Mouse (Mus musculus): Measurements from ENCODE around the gene Snn. TPM values are rescaled to one million over a fixed set of nuclear protein-coding genes. Genes with fewer than 3 reads are reported as not detected.

Gene Snn
- polyA plus RNA-seq, 1 experiment from 2014 or later, result 40.3 TPM

DNA sequence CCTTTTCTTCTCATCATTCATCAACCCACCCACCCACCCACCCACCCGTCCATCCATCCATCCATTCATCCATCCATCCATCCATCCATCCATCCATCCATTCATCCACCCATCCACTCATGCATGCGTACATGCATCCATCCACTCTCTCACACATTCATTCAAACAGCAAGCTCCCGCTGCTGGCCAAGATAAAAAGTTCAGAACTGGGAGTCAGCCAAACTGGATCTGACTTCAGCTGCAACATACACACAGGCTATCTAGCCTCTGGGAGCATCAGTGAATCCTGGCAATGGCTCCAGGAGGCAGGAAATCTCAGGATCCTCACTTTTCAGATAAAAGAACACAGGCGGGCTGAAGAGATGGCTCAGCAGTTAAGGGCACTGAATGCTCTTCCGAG is 37.1 kb upstream of the Snn start:
- no peak overlapping the region for H3K9ac ChIP-seq (replicated peaks)
- H3K9me3 ChIP-seq, result no peaks in the 10 kb centered on the region
- no peak overlapping the region for H3K27ac ChIP-seq
- no peak overlapping the region for H3K4me3 ChIP-seq (replicated peaks)
- ATAC-seq (ENCODE audit: insufficient number of reproducible peaks, insufficient read depth, low FRiP score, low TSS enrichment, low read depth), result no peak
- no peaks in the 10 kb centered on the region for H3K36me3 ChIP-seq
- H3K4me1 ChIP-seq (replicated peaks), result no peaks in the 10 kb centered on the region
- H3K4me2 ChIP-seq, result no peak overlapping the region
- WGBS, result 85% methylated on average over 5 of the region's 5 CpGs
- 0 out of 2 replicates have a peak, but pooled peaks cover 2% of the 10 kb centered on the region for H3K27me3 ChIP-seq

GRCm38 (mm10) chr16:11024841-11025240 is 35.9 kb upstream of the Snn start:
- Histone ChIP-seq H3K36me3 (no peaks in the 10 kb centered on the region), H3K4me3 (replicated peaks) (no peak overlapping the region), H3K27me3 (0 out of 2 replicates have a peak, but pooled peaks cover 2% of the 10 kb centered on the region), H3K4me2 (no peak overlapping the region), H3K4me1 (replicated peaks) (no peaks in the 10 kb centered on the region), H3K9me3 (no peaks in the 10 kb centered on the region), H3K9ac (replicated peaks) (no peak overlapping the region), H3K27ac (no peak overlapping the region)
- 87% methylated on average over 3 of the region's 3 CpGs for WGBS
- no peak for ATAC-seq (ENCODE audit: insufficient number of reproducible peaks, insufficient read depth, low FRiP score, low TSS enrichment, low read depth)

GRCm38 (mm10) chr16:11028206-11028605 is 32.5 kb upstream of the Snn start:
- Histone ChIP-seq H3K9me3 (no peaks in the 10 kb centered on the region), H3K36me3 (no peaks in the 10 kb centered on the region), H3K4me3 (replicated peaks) (no peak overlapping the region), H3K27me3 (no peaks in the 10 kb centered on the region), H3K27ac (no peak overlapping the region), H3K9ac (replicated peaks) (no peak overlapping the region), H3K4me2 (no peak overlapping the region), H3K4me1 (replicated peaks) (no peaks in the 10 kb centered on the region)
- WGBS, result 82% methylated on average over 7 of the region's 7 CpGs
- no peak for ATAC-seq (ENCODE audit: insufficient number of reproducible peaks, insufficient read depth, low FRiP score, low TSS enrichment, low read depth)

DNA sequence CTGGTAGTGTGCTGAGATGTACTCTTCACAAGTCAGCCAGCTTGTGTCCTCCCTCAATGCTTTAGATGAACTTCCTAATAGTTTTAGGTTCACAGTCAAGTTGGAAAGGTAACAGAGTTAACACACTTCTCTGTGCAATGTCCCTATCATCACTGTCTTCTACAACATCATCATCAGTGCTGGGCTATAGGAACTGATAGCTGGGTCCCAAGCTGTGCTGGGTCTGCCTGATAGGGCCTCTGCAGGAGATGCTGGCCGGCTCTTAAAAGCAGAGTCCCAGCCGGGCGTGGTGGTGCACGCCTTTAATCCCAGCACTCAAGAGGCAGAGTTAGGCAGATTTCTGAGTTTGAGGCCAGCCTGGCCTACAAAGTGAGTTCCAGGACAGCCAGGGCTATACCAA is 29.9 kb upstream of the Snn start:
- no peak overlapping the region for H3K27ac ChIP-seq
- H3K4me2 ChIP-seq, result no peak overlapping the region
- H3K36me3 ChIP-seq, result no peaks in the 10 kb centered on the region
- no peak for ATAC-seq (ENCODE audit: insufficient number of reproducible peaks, insufficient read depth, low FRiP score, low TSS enrichment, low read depth)
- 0 out of 2 replicates have a peak, but pooled peaks cover 5% of the 10 kb centered on the region for H3K4me1 ChIP-seq (replicated peaks)
- 81% methylated on average over 4 of the region's 4 CpGs for WGBS
- H3K27me3 ChIP-seq, result no peaks in the 10 kb centered on the region
- H3K4me3 ChIP-seq (replicated peaks), result no peak overlapping the region
- H3K9ac ChIP-seq (replicated peaks), result no peak overlapping the region
- no peaks in the 10 kb centered on the region for H3K9me3 ChIP-seq

DNA sequence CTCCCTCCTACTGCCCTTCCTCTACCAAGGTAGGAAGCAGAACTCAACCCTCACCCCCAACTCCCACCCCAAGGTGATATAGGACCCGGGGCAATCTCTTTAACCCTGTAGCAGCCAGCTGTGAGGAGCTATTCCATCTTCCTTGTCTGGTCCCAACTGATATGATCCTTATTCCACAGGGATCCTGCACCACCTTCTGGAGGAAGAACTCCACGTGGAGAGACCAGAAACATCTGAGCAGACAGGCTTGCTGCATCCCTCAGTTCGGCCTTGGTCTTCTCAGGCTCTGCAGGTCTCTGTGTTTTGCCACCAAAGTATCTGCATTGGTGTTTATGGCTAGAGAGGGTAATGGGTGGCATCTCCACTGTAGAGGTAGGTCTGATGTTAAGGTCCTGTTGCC is 29.4 kb upstream of the Snn start:
- Histone ChIP-seq H3K36me3 (no peaks in the 10 kb centered on the region), H3K9ac (replicated peaks) (no peak overlapping the region), H3K4me1 (replicated peaks) (0 out of 2 replicates have a peak, but pooled peaks cover 5% of the 10 kb centered on the region), H3K4me3 (replicated peaks) (no peak overlapping the region), H3K27ac (no peak overlapping the region), H3K27me3 (no peaks in the 10 kb centered on the region), H3K4me2 (no peak overlapping the region), H3K9me3 (no peaks in the 10 kb centered on the region)
- WGBS, result 57% methylated on average over 3 of the region's 3 CpGs
- ATAC-seq (ENCODE audit: insufficient number of reproducible peaks, insufficient read depth, low FRiP score, low TSS enrichment, low read depth), result no peak

GRCm38 (mm10) chr16:11034193-11034803 is 26.4 kb upstream of the Snn start:
- Histone ChIP-seq H3K4me2 (no peak overlapping the region), H3K36me3 (no peaks in the 10 kb centered on the region), H3K4me1 (replicated peaks) (0 out of 2 replicates have a peak, but pooled peaks cover 5% of the 10 kb centered on the region), H3K27me3 (peaks cover 4% of the 10 kb centered on the region; the same call in 1 of the 2 replicates), H3K4me3 (replicated peaks) (no peak overlapping the region), H3K9ac (replicated peaks) (no peak overlapping the region), H3K27ac (no peak overlapping the region), H3K9me3 (no peaks in the 10 kb centered on the region)
- ATAC-seq (ENCODE audit: insufficient number of reproducible peaks, insufficient read depth, low FRiP score, low TSS enrichment, low read depth), result 0 out of 2 replicates have a peak, but pooled peaks have one; percentile 57
- WGBS, result under 1% methylated on average over 4 of the region's 4 CpGs

GRCm38 (mm10) chr16:11035273-11035672 is 25.5 kb upstream of the Snn start:
- H3K9ac ChIP-seq (replicated peaks), result no peak overlapping the region
- H3K4me2 ChIP-seq, result no peak overlapping the region
- H3K4me1 ChIP-seq (replicated peaks), result 0 out of 2 replicates have a peak, but pooled peaks cover 5% of the 10 kb centered on the region
- WGBS, result 87% methylated on average over 9 of the region's 9 CpGs
- H3K9me3 ChIP-seq, result no peaks in the 10 kb centered on the region
- H3K27me3 ChIP-seq, result peaks cover 4% of the 10 kb centered on the region; the same call in 1 of the 2 replicates
- ATAC-seq (ENCODE audit: insufficient number of reproducible peaks, insufficient read depth, low FRiP score, low TSS enrichment, low read depth), result no peak
- H3K36me3 ChIP-seq, result no peaks in the 10 kb centered on the region
- no peak overlapping the region for H3K4me3 ChIP-seq (replicated peaks)
- no peak overlapping the region for H3K27ac ChIP-seq

DNA sequence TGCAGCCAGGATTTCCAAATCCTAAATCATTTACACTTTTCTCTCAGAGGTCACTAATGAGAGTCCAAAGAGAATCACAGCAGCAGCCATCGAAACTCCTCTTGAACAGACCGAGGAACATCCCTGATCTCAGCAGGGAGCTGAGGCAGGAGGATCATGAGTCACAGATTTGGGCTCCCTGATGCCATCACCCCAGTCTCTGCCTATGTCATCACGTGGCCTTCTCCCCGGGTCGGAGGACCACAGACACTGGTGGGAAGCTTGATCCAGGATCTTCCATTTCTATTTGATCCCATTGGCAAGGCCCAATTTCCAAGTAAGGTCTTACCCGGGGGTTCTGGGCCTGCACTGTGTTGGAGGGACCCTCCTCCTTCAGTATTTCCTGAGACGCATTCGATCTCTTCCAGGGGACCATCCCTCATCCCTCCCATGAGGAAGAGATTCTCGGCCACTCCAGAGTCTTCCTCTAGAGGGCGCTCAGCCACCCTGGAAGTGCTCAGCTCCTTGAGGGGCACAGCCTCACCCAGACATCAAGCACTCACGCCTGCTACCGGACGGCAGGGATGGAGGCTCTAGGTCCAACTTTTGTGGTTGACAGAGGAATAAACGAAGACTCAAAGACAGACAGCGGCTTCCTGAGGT is 24.8 kb upstream of the Snn start:
- H3K27ac ChIP-seq, result no peak overlapping the region
- 0 out of 2 replicates have a peak, but pooled peaks cover 5% of the 10 kb centered on the region for H3K4me1 ChIP-seq (replicated peaks)
- peaks cover 4% of the 10 kb centered on the region; the same call in 1 of the 2 replicates for H3K27me3 ChIP-seq
- WGBS, result 24% methylated on average over 15 of the region's 15 CpGs
- H3K9ac ChIP-seq (replicated peaks), result no peak overlapping the region
- H3K4me2 ChIP-seq, result no peak overlapping the region
- no peaks in the 10 kb centered on the region for H3K36me3 ChIP-seq
- H3K9me3 ChIP-seq, result no peaks in the 10 kb centered on the region
- no peak for ATAC-seq (ENCODE audit: insufficient number of reproducible peaks, insufficient read depth, low FRiP score, low TSS enrichment, low read depth)
- H3K4me3 ChIP-seq (replicated peaks), result no peak overlapping the region

- Histone ChIP-seq H3K27me3 (peaks cover 4% of the 10 kb centered on the region; the same call in 1 of the 2 replicates), H3K9me3 (no peaks in the 10 kb centered on the region), H3K9ac (replicated peaks) (no peak overlapping the region), H3K4me3 (replicated peaks) (no peak overlapping the region), H3K27ac (no peak overlapping the region), H3K4me2 (no peak overlapping the region), H3K36me3 (no peaks in the 10 kb centered on the region), H3K4me1 (replicated peaks) (no peaks in the 10 kb centered on the region)
- WGBS, result 79% methylated on average over 2 of the region's 2 CpGs
- ATAC-seq (ENCODE audit: insufficient number of reproducible peaks, insufficient read depth, low FRiP score, low TSS enrichment, low read depth), result no peak
These were observed 20.1 kb upstream of the Snn start for GRCm38 (mm10) chr16:11040603-11041002.

- Histone ChIP-seq H3K27ac (no peak overlapping the region), H3K4me1 (replicated peaks) (no peaks in the 10 kb centered on the region), H3K9me3 (no peaks in the 10 kb centered on the region), H3K4me2 (no peak overlapping the region), H3K36me3 (no peaks in the 10 kb centered on the region), H3K9ac (replicated peaks) (no peak overlapping the region), H3K27me3 (no peaks in the 10 kb centered on the region), H3K4me3 (replicated peaks) (no peak overlapping the region)
- WGBS, result 79% methylated on average over 5 of the region's 5 CpGs
- no peak for ATAC-seq (ENCODE audit: insufficient number of reproducible peaks, insufficient read depth, low FRiP score, low TSS enrichment, low read depth)
These were observed 17.5 kb upstream of the Snn start for GRCm38 (mm10) chr16:11043239-11043638.

DNA sequence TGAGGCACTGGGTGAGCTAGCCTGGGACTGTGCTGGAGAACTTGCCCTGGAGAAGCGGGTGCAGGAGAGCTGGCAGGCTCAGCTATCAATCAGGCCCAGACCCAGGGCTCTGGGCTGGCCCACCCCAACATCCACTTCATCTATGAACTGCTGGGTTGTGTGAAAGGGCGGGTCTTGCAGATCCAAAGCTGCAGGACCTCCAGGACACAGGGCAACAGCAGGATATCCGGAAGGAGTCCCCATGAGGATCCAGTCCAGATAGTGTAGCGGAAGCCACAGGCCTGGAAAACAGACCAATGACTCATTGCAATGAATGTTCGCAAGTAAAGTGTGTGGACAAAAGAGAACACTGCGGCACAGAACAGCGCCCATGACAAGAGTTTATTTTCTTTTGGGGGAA is 14.3 kb upstream of the Snn start:
- no peaks in the 10 kb centered on the region for H3K27me3 ChIP-seq
- no peaks in the 10 kb centered on the region for H3K9me3 ChIP-seq
- H3K36me3 ChIP-seq, result no peaks in the 10 kb centered on the region
- ATAC-seq (ENCODE audit: insufficient number of reproducible peaks, insufficient read depth, low FRiP score, low TSS enrichment, low read depth), result no peak
- 92% methylated on average over 7 of the region's 7 CpGs for WGBS
- no peaks in the 10 kb centered on the region for H3K4me1 ChIP-seq (replicated peaks)
- H3K4me3 ChIP-seq (replicated peaks), result no peak overlapping the region
- H3K9ac ChIP-seq (replicated peaks), result no peak overlapping the region
- no peak overlapping the region for H3K4me2 ChIP-seq
- H3K27ac ChIP-seq, result no peak overlapping the region

Data from limb, embryonic 12.5 days (tissue).